Mouse (Mus musculus) erythroblast, embryonic 14.5 days (primary cell): ENCODE measurements at regions not wholly inside any gene's neighbourhood (a gene's known extent, or its start where the extent isn't known, plus 50 kb on each side); places are given as distances from the start of the nearest gene placed in this dataset.

Experiments
- GATA1 ChIP-seq: IDR thresholded peaks from 2 replicates; pipeline ENCODE4 v1.6.1; 2012; ENCODE audit warnings: low read length, inconsistent platforms, mixed read lengths
- TAL1 ChIP-seq: IDR thresholded peaks from 3 replicates; pipeline ENCODE4 v1.6.1; 2012; ENCODE audit warnings: low read length, inconsistent platforms, mixed read lengths

GRCm38 (mm10) chr14:53369776-53370175 lies 874.2 kb upstream of the Olfr1507 start:
- TF ChIP-seq TAL1 (no peak), GATA1 (no peak)
